Mouse (Mus musculus): ENCODE results near the gene Mapk1. TPM values are rescaled to one million over a fixed set of nuclear protein-coding genes. Genes with fewer than 3 reads are reported as not detected.

Mapk1 gene
- polyA plus RNA-seq, 1 experiment = 254 TPM

DNA sequence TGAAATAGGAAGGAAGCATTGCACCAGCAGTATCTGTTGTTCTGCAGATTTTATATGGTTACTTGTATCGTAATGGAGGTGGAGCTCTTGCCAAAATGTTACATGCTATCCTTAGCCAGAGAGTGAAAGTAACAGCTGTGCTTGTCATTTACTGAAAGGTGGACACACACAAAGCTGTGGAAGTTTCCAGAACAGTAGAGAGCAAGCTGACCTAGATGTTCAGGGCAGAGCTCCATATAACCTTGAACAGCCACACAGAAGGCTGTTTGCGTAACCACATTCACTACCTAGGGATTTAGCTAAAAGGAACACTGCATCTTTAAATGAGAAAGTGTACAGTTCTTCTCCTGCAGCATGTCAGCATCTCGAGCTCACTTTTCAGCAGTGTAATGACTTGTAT lies 61.1 kb downstream of the Mapk1 start:
- no peak overlapping the region for H3K4me3 ChIP-seq (ENCODE audit: insufficient read depth, low read length)
- no peaks in the 10 kb centered on the region for H3K4me1 ChIP-seq (ENCODE audit: control insufficient read depth, insufficient read depth, low read length)
- no peak overlapping the region for H3K27ac ChIP-seq (ENCODE audit: insufficient read depth, low read length)
- TF ChIP-seq POLR2A (IDR thresholded peaks at IDR 0.05; ENCODE audit: low read depth, low read length) (no peak), CTCF (IDR thresholded peaks at IDR 0.05; ENCODE audit: borderline replicate concordance, insufficient read depth, low read length) (no peak)

DNA sequence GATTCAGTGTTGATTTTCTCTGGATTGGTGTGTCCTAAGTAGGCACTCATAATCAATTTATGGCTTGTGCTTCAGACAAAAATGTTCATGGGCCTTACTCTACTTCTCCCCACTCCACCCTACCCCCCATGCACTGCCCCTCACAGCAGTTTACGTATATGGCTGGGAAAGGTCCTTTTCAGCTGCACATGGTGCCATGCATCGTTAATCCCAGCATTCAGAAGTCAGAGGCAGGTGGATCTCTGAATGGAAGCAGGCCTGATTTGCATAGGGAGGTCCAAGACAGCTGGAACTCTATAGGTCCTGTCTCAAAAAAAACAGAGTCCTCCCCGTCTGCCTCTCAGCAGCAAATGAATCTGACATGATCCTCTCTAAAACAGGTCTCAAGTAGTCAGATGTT lies 62.1 kb downstream of the Mapk1 start:
- Histone ChIP-seq H3K4me3 (ENCODE audit: insufficient read depth, low read length) (no peak overlapping the region), H3K4me1 (ENCODE audit: control insufficient read depth, insufficient read depth, low read length) (no peaks in the 10 kb centered on the region), H3K27ac (ENCODE audit: insufficient read depth, low read length) (no peak overlapping the region)
- TF ChIP-seq CTCF (IDR thresholded peaks at IDR 0.05; ENCODE audit: borderline replicate concordance, insufficient read depth, low read length) (no peak), POLR2A (IDR thresholded peaks at IDR 0.05; ENCODE audit: low read depth, low read length) (no peak)

DNA sequence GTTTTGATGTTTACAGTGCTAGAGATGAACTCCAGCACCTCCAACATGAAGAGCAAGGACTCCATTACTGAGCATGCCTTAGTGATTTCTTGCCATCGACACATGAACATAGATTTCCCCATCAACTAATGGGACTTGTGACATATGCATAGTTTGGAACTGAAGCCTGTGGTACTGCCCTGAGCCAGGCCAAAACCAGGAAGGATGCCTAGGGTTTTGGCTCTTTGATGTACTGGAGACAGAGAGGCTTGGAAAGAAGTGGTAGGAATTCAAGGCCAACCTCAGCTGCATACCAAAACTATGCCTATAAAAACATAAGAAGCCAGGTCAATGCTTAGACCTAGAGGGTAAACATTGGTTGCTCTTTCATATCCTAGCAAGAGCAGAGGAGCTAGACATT lies 66.7 kb downstream of the Mapk1 start:
- H3K27ac ChIP-seq (ENCODE audit: insufficient read depth, low read length) = no peak overlapping the region
- H3K4me1 ChIP-seq (ENCODE audit: control insufficient read depth, insufficient read depth, low read length) = no peaks in the 10 kb centered on the region
- no peak overlapping the region for H3K4me3 ChIP-seq (ENCODE audit: insufficient read depth, low read length)
- TF ChIP-seq POLR2A (IDR thresholded peaks at IDR 0.05; ENCODE audit: low read depth, low read length) (no peak), CTCF (IDR thresholded peaks at IDR 0.05; ENCODE audit: borderline replicate concordance, insufficient read depth, low read length) (no peak)

DNA sequence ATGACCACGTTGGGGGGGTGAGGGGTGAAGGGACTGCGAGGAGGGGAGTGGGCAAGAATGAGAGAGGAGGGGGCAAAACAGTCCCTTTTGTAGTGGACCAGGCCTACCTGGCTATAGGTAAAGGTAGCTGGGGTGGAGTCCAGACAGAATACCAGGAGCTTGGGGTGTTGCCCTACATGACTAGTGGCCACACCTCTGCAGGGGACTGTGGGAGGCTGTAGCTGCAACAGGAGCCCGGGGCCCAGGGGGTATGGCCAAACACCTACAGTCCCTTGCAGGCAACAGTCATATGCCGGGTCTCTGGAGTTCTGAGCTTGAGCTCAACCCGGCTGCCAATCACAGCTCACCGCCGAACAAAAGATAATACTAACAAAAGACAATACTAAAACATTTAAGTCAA lies 68.9 kb downstream of the Mapk1 start:
- Histone ChIP-seq H3K4me3 (ENCODE audit: insufficient read depth, low read length) (no peak overlapping the region), H3K27ac (ENCODE audit: insufficient read depth, low read length) (no peak overlapping the region), H3K4me1 (ENCODE audit: control insufficient read depth, insufficient read depth, low read length) (no peaks in the 10 kb centered on the region)
- TF ChIP-seq POLR2A (IDR thresholded peaks at IDR 0.05; ENCODE audit: low read depth, low read length) = no peak
- TF ChIP-seq CTCF (IDR thresholded peaks at IDR 0.05; ENCODE audit: borderline replicate concordance, insufficient read depth, low read length) = no peak

DNA sequence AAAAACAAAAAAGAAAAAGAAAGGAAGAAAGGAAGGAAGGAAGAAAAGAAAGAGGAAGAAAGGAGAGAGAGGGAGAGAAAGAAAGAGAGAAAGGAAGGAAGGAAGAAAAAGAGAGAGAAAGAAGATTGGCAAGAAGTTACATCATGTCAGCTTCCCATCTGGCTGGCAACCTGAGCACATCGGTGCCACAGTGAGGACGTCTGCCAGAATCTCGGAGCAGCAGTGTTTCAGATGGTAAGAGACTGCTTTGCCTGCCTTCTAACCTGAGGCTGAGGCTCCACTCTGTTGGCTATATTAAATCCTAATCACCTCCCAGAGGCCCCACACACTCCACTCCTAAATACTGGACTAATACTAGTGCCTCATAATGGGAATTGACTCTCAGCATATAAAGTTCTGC lies 70.7 kb downstream of the Mapk1 start:
- Histone ChIP-seq H3K27ac (ENCODE audit: insufficient read depth, low read length) (no peak overlapping the region), H3K4me1 (ENCODE audit: control insufficient read depth, insufficient read depth, low read length) (no peaks in the 10 kb centered on the region)

DNA sequence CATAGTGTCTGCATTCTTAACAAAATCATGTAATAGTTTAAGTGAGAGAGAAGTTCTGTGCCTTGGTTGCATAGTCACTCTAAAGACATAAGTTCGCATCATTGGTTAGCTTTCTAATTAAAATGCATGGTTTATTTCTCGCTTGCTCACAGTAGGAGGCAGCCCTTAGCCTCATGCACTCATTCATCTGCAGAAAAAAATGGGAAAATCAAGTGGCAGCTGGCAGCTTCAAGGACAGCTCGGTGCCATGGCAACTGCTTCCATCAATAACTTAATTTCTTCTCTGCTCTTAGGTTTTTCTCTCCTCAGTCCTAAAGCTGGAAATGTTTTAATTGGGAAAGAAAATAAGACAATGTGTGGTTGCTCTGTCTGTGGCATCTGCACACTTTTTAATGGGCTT lies 72.4 kb downstream of the Mapk1 start:
- H3K27ac ChIP-seq (ENCODE audit: insufficient read depth, low read length) = no peak overlapping the region
- TF ChIP-seq CTCF (IDR thresholded peaks at IDR 0.05; ENCODE audit: borderline replicate concordance, insufficient read depth, low read length) (no peak), POLR2A (IDR thresholded peaks at IDR 0.05; ENCODE audit: low read depth, low read length) (no peak)
- no peak overlapping the region for H3K4me3 ChIP-seq (ENCODE audit: insufficient read depth, low read length)
- H3K4me1 ChIP-seq (ENCODE audit: control insufficient read depth, insufficient read depth, low read length) = no peaks in the 10 kb centered on the region

More for the DNA sequence above, 70.7 kb downstream of the Mapk1 start:
- TF ChIP-seq CTCF (IDR thresholded peaks at IDR 0.05; ENCODE audit: borderline replicate concordance, insufficient read depth, low read length) (no peak), POLR2A (IDR thresholded peaks at IDR 0.05; ENCODE audit: low read depth, low read length) (no peak)
- H3K4me3 ChIP-seq (ENCODE audit: insufficient read depth, low read length) = no peak overlapping the region

DNA sequence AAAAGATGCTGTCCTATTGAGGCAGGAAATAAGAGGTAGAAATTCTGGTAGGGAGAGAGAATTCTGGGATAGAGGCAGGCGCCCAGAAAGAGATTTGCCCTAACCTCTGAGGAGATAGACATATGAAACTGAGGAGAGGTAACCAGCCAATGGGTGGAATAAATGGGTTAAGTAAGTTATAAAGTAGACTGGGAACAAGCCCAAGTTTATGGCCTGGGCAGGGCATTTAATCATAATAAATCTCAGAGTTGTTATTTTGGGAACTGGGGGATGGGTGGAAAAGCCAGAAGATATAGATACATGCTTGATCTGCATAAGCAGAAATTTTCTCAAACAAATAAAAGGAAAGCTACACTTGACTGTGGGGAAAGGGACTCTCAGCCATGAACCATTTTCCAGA lies 79.2 kb downstream of the Mapk1 start:
- Histone ChIP-seq H3K27ac (ENCODE audit: insufficient read depth, low read length) (no peak overlapping the region), H3K4me3 (ENCODE audit: insufficient read depth, low read length) (no peak overlapping the region), H3K4me1 (ENCODE audit: control insufficient read depth, insufficient read depth, low read length) (no peaks in the 10 kb centered on the region)
- no peak for TF ChIP-seq CTCF (IDR thresholded peaks at IDR 0.05; ENCODE audit: borderline replicate concordance, insufficient read depth, low read length)
- TF ChIP-seq POLR2A (IDR thresholded peaks at IDR 0.05; ENCODE audit: low read depth, low read length) = no peak

DNA sequence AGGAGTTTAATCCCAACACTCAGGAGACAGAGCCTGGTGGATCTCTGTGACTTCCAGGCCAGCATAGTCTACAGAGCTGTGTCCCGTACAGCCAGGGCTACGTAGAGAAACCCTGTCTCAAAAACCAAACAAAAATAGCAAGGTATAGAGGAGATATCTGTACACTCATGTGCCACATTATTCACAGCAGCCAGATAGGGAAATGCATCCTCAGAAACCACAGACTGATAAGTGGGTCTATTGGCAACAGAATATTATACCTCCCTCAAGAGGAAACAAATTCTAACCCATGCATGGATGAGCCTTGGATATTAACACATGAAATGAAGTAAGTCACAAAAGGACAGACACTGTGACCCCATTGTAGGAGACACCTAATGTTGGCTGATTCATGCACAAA lies 84.4 kb downstream of the Mapk1 start:
- H3K27ac ChIP-seq (ENCODE audit: insufficient read depth, low read length) = no peak overlapping the region
- TF ChIP-seq CTCF (IDR thresholded peaks at IDR 0.05; ENCODE audit: borderline replicate concordance, insufficient read depth, low read length) = no peak
- TF ChIP-seq POLR2A (IDR thresholded peaks at IDR 0.05; ENCODE audit: low read depth, low read length) = no peak
- H3K4me3 ChIP-seq (ENCODE audit: insufficient read depth, low read length) = no peak overlapping the region
- no peaks in the 10 kb centered on the region for H3K4me1 ChIP-seq (ENCODE audit: control insufficient read depth, insufficient read depth, low read length)

DNA sequence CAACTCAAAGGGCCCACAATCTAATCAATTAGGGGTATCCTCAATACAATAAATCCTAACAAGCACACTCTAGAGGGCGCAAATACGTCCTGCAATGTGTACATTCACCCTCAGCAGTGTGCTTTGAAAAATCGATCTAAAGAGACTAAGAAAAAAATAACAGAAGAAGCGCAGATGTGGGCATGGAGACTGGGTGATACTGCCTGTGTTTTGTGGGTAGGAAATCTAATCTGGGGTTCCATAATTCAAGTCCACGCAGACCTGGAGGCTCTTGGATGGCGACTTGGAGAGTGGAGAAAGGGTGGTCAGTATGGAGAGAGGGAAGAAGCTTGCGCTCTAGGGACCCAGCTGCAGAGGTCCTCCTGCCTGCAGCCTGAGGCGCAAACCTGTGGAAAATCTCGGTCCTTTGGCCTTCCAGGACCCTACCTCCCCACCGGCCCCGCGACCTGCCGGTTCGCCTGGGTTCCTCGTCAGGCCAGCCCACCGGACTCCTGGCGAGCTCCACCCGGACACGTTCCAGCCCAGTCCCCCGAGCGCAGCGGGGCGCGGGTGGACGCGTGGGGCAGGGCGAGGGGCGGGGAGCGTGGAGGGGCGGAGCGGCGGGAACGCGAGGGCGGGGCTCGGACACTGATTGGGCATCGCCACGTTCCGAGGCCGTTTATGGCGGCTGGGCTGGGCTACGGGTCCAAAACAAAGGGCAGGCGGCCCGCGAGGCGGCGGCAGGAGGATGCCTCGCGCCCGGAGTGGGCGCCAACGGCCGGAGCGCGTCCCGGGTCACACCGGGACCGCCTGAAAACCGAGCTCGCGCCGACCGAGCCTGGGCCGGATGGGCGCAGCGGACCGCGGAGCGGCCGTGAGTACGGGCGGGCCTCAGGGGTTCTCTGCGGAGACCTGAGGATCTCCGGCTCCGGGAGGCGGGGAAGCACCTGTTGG lies 86.6 kb downstream of the Mapk1 start, which contains the start of gene Ypel1:
TSS of gene Ypel1 (plus strand) at position 186 of the 933 bp plus-strand sequence.
- H3K4me3 ChIP-seq (ENCODE audit: insufficient read depth, low read length) = peak within 1 kb of the TSS; percentile 56
- TF ChIP-seq CTCF (IDR thresholded peaks at IDR 0.05; ENCODE audit: borderline replicate concordance, insufficient read depth, low read length) = no peak
- TF ChIP-seq POLR2A (IDR thresholded peaks at IDR 0.05; ENCODE audit: low read depth, low read length) = no peak; the same call in 1 of the 2 replicates
- H3K27ac ChIP-seq (ENCODE audit: insufficient read depth, low read length) = no peak within 1 kb of the TSS
- H3K4me1 ChIP-seq (ENCODE audit: control insufficient read depth, insufficient read depth, low read length) = no peaks in the 10 kb centered on the region

DNA sequence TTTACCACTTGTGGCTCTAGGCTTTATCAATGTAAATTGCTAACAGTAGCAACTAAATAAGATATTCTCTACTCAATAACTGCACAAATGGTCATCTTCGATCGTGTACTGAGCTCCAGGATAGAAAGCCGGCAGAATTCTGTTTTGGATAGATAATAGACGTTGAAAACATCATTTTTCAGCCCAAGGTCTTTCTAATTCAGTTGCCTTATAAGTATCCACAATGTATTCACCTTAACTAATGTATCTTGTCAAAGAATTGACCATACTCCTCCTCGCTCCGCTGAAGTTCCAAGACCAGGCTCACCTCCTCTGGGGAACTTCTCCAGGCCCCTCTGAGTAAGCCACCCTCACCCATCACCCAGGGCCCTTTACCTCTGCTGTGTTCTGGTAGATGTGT lies 87.5 kb downstream of the Mapk1 start:
- H3K27ac ChIP-seq (ENCODE audit: insufficient read depth, low read length) = no peak overlapping the region
- no peak for TF ChIP-seq POLR2A (IDR thresholded peaks at IDR 0.05; ENCODE audit: low read depth, low read length)
- TF ChIP-seq CTCF (IDR thresholded peaks at IDR 0.05; ENCODE audit: borderline replicate concordance, insufficient read depth, low read length) = no peak
- no peaks in the 10 kb centered on the region for H3K4me1 ChIP-seq (ENCODE audit: control insufficient read depth, insufficient read depth, low read length)
- no peak overlapping the region for H3K4me3 ChIP-seq (ENCODE audit: insufficient read depth, low read length)

Data from embryonic fibroblast, embryonic 13.5 days (primary cell).